Mouse (Mus musculus) bone marrow, adult 2 months (tissue): ENCODE measurements around the gene Dcaf11. TPM values are rescaled to one million over a fixed set of nuclear protein-coding genes. Genes with fewer than 3 reads are reported as not detected.

ENCODE experiments used
- H3K27ac ChIP-seq: fragments of 200-500 bp; 2 replicates; pipeline ENCODE4 v1.5.1; 2012; ENCODE audit warnings: low read depth, mild to moderate bottlenecking, control low read depth, inconsistent platforms, low read length; ENCODE audit not compliant: control insufficient read depth, poor library complexity, insufficient read depth
- H3K4me1 ChIP-seq: fragments of 200-500 bp; 2 replicates; pipeline ENCODE4 v1.6.1; 2011; ENCODE audit warnings: low read length; ENCODE audit not compliant: control insufficient read depth, insufficient read depth
- H3K4me3 ChIP-seq: fragments of 200-500 bp; replicated peaks from 2 replicates; pipeline ENCODE3; 2011; ENCODE audit warnings: mild to moderate bottlenecking, low read depth, low read length, control low read depth; ENCODE audit not compliant: control insufficient read depth
- CTCF ChIP-seq: fragments of 200-500 bp; IDR thresholded peaks from 2 replicates; pipeline ENCODE4 v1.5.1; 2011; ENCODE audit warnings: low read length, control low read depth; ENCODE audit not compliant: control insufficient read depth, insufficient read depth
- POLR2A ChIP-seq: fragments of 200-500 bp; IDR thresholded peaks from 2 replicates; pipeline ENCODE4 v1.6.1; 2011; ENCODE audit warnings: low read depth, mild to moderate bottlenecking, control low read depth, low read length, borderline replicate concordance; ENCODE audit not compliant: control insufficient read depth
- whole genome bisulfite sequencing: fragments of 180-500 bp; shearing (Covaris S2); methylation state at CpG from one replicate; pipeline ENCODE4 v1.1.7; 2018; 5-methylcytosine and 5-hydroxymethylcytosine counted together
- polyA plus RNA-seq: library from polyadenylated mRNA; stranded (reverse); fragments of >200 nt; gene quantifications from 2 replicates; pipeline ENCODE4 v1.2.4, GENCODE M21; 2011; ENCODE audit warnings: low replicate concordance; ENCODE audit not compliant: missing spikeins, insufficient read depth, insufficient read length

Dcaf11 gene
- polyA plus RNA-seq, result 26.4 and 42.3 TPM in 2 replicates

DNA sequence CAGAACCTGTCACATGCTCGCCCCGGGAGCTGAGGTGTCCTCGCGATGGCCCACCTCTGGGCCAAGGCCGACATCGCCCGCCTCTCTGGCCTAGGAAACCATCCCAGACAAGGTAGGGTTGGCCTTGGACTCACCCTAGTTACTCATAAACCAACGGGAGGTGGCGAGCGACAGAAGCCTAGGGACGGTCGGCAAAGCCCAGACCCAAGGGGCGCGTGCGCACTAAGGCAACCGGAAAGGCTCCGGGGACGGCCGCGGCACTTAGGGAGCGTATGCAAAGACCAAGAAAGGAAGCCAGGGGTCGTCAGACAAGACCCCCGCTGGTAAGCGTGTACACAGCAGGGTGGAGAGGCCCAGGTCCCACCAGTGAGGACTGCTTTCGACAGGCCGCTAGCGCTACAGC, at the start of gene Dcaf11:
Dcaf11 (plus strand) TSS at position 208 of the 403 bp plus-strand sequence.
- peaks cover 4% of the 10 kb centered on the region; the same call in 1 of the 2 replicates for H3K4me1 ChIP-seq
- TF ChIP-seq CTCF (peak; percentile 12; the same call in 1 of the 2 replicates), POLR2A (peak; percentile 91; the same call in 1 of the 2 replicates)
- peak within 1 kb of the TSS; percentile 83 for H3K27ac ChIP-seq
- 0% methylated on average over 27 of the region's 27 CpGs for WGBS
- H3K4me3 ChIP-seq, result peak within 1 kb of the TSS; percentile 67

DNA sequence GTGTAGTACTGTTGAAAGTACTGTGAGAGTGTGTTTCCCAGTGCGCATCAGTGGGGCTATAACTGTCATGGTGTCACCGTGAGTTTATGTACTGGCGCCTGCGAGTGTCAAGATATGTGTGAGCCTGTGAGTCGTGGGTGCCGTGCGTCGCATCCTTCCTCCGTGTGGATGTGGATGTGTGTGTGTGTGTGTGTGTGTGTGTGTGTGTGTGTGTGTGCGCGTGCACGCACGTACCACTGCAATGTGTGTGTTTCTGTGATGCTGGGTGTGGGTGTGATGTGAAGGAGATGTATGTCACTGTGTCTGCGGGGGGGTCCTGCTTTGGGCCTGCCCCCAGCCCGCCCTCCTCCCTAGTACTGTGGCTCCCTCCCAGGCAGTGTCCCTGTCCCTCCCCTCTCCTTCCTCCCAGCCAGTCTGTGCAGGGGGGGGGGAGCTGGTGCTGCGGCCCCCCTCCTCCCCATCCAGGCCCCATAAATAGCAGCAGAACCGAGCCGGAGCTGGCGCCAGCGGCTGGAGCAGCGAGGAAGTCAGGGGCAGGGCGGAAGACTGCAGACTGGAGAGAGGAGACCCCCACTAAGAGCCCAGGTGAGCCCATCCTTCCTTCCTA, 49.6 kb upstream of the Dcaf11 start, which contains the start of gene Cpne6:
Cpne6 (plus strand) TSS at position 321 of the 607 bp plus-strand sequence.
- no peak for TF ChIP-seq CTCF
- no peak for TF ChIP-seq POLR2A
- Histone ChIP-seq H3K27ac (no peak within 1 kb of the TSS), H3K4me1 (no peaks in the 10 kb centered on the region), H3K4me3 (no peak within 1 kb of the TSS)
- WGBS, result 71% methylated on average over 22 of the region's 22 CpGs

DNA sequence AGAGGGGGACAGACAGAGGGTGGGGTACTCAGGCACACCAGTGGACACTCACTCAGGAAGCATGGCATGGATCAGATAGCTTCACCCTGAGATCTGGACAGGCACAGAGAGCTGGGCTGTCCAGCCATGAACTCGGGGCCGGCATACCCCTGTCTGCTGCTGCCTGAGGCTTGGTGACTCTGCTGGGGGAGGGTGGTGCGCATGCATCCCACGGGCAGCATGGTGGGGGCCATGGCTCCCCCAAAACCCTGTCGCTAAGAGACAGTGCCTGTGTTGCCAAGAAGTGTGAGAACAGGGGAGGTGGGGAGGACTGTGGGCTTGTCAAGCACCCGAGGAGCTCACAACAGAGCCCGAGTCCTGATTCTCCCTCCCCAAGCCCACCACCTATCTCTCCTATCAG, 48.8 kb upstream of the Dcaf11 start:
- Histone ChIP-seq H3K27ac (no peak overlapping the region), H3K4me1 (no peaks in the 10 kb centered on the region), H3K4me3 (no peak overlapping the region)
- WGBS, result 53% methylated on average over 7 of the region's 7 CpGs
- no peak for TF ChIP-seq CTCF
- no peak for TF ChIP-seq POLR2A

DNA sequence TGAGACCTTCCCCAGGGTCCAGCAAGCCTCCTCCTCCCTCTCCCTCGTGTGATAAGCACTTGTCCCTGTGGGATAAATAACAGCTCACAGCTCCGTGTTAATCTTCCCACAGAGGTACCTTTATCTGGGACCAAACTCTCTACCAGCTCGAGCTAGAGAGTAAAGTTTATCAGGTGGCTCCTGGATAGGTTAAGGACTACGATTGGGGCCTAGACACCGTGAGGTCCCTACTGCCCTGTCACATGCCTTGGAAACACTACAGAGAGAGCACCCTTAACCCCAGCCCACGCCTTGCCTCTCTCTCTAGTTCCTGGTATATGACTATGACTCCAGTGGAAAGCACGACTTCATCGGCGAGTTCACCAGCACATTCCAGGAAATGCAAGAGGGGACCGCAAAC, 45.9 kb upstream of the Dcaf11 start:
- H3K4me3 ChIP-seq, result no peak overlapping the region
- H3K4me1 ChIP-seq, result no peaks in the 10 kb centered on the region
- no peak overlapping the region for H3K27ac ChIP-seq
- TF ChIP-seq POLR2A (no peak), CTCF (no peak)
- WGBS, result 51% methylated on average over 10 of the region's 10 CpGs

DNA sequence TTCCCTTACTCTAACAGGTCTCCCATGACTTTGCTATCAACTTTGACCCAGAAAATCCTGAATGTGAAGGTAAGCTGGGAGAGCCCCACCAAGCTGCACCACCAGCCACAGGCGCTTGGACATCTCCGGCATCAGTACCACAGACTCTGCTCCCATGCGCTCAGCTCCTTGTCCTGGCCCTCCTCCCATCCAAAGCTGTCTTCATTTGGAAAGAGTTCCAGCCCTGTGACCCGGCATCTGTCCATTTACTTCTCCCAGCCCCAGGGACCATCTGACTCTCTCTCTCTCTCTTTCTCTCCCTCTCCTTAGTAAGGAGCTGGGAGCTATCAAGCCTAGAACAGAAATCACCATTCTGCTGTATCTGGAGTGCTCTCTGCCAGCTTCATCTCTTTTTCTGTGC, 44.0 kb upstream of the Dcaf11 start:
- 89% methylated on average over 4 of the region's 4 CpGs for WGBS
- Histone ChIP-seq H3K27ac (no peak overlapping the region), H3K4me1 (no peaks in the 10 kb centered on the region), H3K4me3 (no peak overlapping the region)
- no peak for TF ChIP-seq CTCF
- no peak for TF ChIP-seq POLR2A

DNA sequence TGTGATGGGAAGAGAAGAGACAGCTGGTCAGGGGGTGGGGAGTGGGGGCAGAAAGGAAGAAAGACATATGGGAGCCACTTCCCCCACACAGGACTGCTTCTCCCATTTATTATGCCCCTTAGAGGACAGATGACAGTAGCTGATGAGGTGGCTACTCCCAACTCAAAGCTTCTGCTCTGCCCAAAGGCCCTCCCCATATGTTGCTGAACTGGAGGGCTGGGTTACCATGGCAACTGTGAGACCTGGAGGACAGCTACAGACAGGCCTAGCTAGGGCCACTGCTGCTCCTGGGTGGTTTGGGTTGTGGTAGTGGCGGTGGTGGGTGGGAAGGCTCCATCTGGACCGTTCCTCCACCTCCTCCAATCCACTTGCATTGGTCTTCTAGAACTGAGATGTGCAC, 40.9 kb upstream of the Dcaf11 start:
- TF ChIP-seq CTCF (no peak), POLR2A (no peak)
- no peak overlapping the region for H3K4me3 ChIP-seq
- WGBS, result 68% methylated on average over 2 of the region's 2 CpGs
- no peak overlapping the region for H3K27ac ChIP-seq
- no peaks in the 10 kb centered on the region for H3K4me1 ChIP-seq

DNA sequence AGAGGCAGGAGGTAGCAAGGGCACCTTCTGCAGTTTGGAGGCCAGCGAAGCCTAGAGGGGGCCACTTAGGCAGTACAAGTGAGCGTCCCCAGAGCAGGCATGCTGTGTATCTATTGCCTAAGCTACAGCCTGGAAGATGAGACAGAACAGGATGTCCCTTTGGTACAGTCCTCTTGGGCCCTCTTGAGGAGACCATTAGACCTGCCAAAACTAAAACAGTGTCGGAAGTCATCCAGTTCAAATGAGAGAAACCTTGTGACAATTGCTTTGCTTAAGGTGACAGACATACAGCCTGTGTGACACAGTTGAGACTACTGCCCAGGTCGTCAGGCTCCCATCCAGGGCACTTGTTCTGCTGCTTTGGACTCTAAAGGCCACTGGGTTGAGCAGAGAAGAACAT, 40.2 kb upstream of the Dcaf11 start:
- H3K4me1 ChIP-seq, result no peaks in the 10 kb centered on the region
- WGBS, result 65% methylated on average over 4 of the region's 4 CpGs
- no peak overlapping the region for H3K27ac ChIP-seq
- no peak for TF ChIP-seq POLR2A
- no peak overlapping the region for H3K4me3 ChIP-seq

DNA sequence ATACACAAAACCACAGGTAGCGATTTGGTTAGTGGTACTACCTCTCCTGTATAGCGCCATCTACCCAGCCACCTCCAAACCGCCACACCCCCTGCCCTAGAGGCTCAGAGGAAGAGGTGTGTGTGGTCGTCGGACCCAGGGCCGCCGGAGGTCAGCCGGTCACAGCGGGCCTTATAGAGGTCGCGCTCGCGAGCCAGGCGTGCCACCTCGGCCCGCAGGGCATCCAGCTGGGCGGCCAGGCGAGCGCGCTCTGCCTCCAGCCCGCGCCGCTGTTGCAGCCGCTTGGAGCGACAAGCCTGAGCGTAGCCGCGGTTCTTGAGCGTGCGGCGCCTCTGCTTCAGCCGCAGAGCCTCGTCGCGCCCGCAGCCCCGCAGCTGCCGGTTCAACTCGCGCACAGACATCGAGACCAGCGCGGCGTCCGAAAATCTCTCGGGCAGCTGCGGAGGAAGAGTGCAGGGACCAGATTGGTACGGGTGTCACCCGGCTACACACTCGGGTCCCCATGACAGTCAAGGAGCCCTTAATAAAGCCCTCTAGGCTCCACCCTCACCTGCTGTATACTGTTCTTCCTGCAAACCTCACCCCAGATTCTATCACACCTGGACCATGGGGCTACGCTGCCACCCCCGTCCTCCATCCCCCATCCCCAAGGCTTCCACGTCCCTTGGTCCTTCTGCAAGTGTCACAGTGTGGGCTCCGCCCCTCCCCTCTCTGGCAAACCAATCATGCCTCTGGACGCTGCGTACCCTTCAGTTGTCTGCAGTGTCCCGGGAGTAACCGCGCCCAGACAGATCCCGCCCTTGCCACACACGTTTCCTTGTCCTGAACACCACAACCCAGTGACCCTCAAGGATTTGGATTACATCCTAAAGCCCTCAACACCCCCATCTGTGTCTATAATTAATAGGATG, 39.1 kb upstream of the Dcaf11 start:
- TF ChIP-seq POLR2A (no peak), CTCF (no peak)
- no peak overlapping the region for H3K4me3 ChIP-seq
- H3K27ac ChIP-seq, result no peak overlapping the region
- H3K4me1 ChIP-seq, result no peaks in the 10 kb centered on the region
- 3% methylated on average over 61 of the region's 61 CpGs for WGBS
